Mouse (Mus musculus) cortical plate, adult 2 months (tissue): ENCODE measurements around the gene H2-M3. TPM values are rescaled to one million over a fixed set of nuclear protein-coding genes. Genes with fewer than 3 reads are reported as not detected.
"Not testable (repeated sequence)": the region's sequence is repeated elsewhere in the genome, so short reads cannot be mapped to it uniquely, and the experiment has no call there.

Source experiments
- H3K27ac ChIP-seq: fragments of 200-500 bp; 2 replicates; pipeline ENCODE4 v1.5.1; 2012; ENCODE audit warnings: low read length, control low read depth, inconsistent platforms; ENCODE audit not compliant: insufficient read depth
- H3K4me1 ChIP-seq: fragments of 200-500 bp; 2 replicates; pipeline ENCODE4 v1.6.1; 2011; ENCODE audit warnings: low read length; ENCODE audit not compliant: control insufficient read depth, insufficient read depth
- H3K4me3 ChIP-seq: fragments of 200-500 bp; 2 replicates; pipeline ENCODE4 v1.5.1; 2011; ENCODE audit warnings: mild to moderate bottlenecking, low read length, control low read depth; ENCODE audit not compliant: insufficient read depth
- CTCF ChIP-seq: fragments of 200-500 bp; IDR thresholded peaks from 2 replicates; pipeline ENCODE4 v1.5.1; 2011; ENCODE audit warnings: mild to moderate bottlenecking, control low read depth, low read length; ENCODE audit not compliant: insufficient read depth; ENCODE audit errors: extremely low read depth
- POLR2A ChIP-seq: fragments of 200-500 bp; IDR thresholded peaks from 2 replicates; pipeline ENCODE4 v1.6.1; 2011; ENCODE audit warnings: mild to moderate bottlenecking, low read length, control low read depth; ENCODE audit not compliant: insufficient read depth; ENCODE audit errors: extremely low read depth
- polyA plus RNA-seq: library from polyadenylated mRNA; depleted of rRNA; stranded (reverse); fragments of >200 nt; gene quantifications from 2 replicates; pipeline ENCODE4 v1.2.3, GENCODE M21; 2012; rRNA removed

H2-M3 gene
- 2.6 and 3.3 TPM in 2 replicates for polyA plus RNA-seq

- H3K4me1 ChIP-seq, result no peaks in the 10 kb centered on the region
- H3K4me3 ChIP-seq, result peak within 1 kb of the TSS; percentile 70
- TF ChIP-seq CTCF (no peak), POLR2A (no peak)
- H3K27ac ChIP-seq, result no peak within 1 kb of the TSS
Observed at GRCm38 (mm10) chr17:37270058-37270701, at the start of gene H2-M3. Gene H2-M3 (plus strand): TSS chr17:37270220.

- Histone ChIP-seq H3K27ac (no peak overlapping the region), H3K4me3 (no peak overlapping the region), H3K4me1 (no peaks in the 10 kb centered on the region)
- TF ChIP-seq POLR2A (no peak), CTCF (no peak)
Observed at GRCm38 (mm10) chr17:37221879-37222278, 48.1 kb upstream of the H2-M3 start.

GRCm38 (mm10) chr17:37237230-37237629 is 32.8 kb upstream of the H2-M3 start, which contains the start of gene Olfr97:
Gene Olfr97 (minus strand): TSS chr17:37237330.
- not testable (repeated sequence) for H3K4me1 ChIP-seq, H3K27ac ChIP-seq, H3K4me3 ChIP-seq

- Histone ChIP-seq H3K4me1 (no peaks in the 10 kb centered on the region), H3K27ac (no peak overlapping the region), H3K4me3 (no peak overlapping the region)
- TF ChIP-seq CTCF (no peak), POLR2A (no peak)
Observed at GRCm38 (mm10) chr17:37242198-37242597, 27.8 kb upstream of the H2-M3 start.

GRCm38 (mm10) chr17:37246715-37247114 is 23.3 kb upstream of the H2-M3 start:
- no peak overlapping the region for H3K27ac ChIP-seq
- H3K4me1 ChIP-seq, result no peaks in the 10 kb centered on the region
- no peak overlapping the region for H3K4me3 ChIP-seq
- TF ChIP-seq CTCF (no peak), POLR2A (no peak)

- TF ChIP-seq CTCF, result no peak
- no peak for TF ChIP-seq POLR2A
- H3K4me3 ChIP-seq, result no peak overlapping the region
- no peak overlapping the region for H3K27ac ChIP-seq
Observed at GRCm38 (mm10) chr17:37249460-37249859, 20.6 kb upstream of the H2-M3 start.

GRCm38 (mm10) chr17:37250544-37250943 is 19.5 kb upstream of the H2-M3 start:
- no peaks in the 10 kb centered on the region for H3K4me1 ChIP-seq
- no peak overlapping the region for H3K27ac ChIP-seq
- TF ChIP-seq POLR2A, result no peak
- TF ChIP-seq CTCF, result peak; percentile 43
- H3K4me3 ChIP-seq, result no peak overlapping the region

More at GRCm38 (mm10) chr17:37249460-37249859, 20.6 kb upstream of the H2-M3 start:
- no peaks in the 10 kb centered on the region for H3K4me1 ChIP-seq

- Histone ChIP-seq H3K27ac (no peak within 1 kb of the TSS), H3K4me3 (no peak within 1 kb of the TSS), H3K4me1 (no peaks in the 10 kb centered on the region)
- no peak for TF ChIP-seq POLR2A
- no peak for TF ChIP-seq CTCF
Observed at GRCm38 (mm10) chr17:37263626-37264025, 6.4 kb upstream of the H2-M3 start, which contains the start of gene Olfr98. Gene Olfr98 (minus strand): TSS chr17:37263749.

GRCm38 (mm10) chr17:37270702-37271092 is 677 bp downstream of the H2-M3 start:
- no peak overlapping the region for H3K27ac ChIP-seq
- TF ChIP-seq CTCF (no peak), POLR2A (no peak)
- H3K4me1 ChIP-seq, result no peaks in the 10 kb centered on the region

GRCm38 (mm10) chr17:37275626-37276248 is 5.7 kb downstream of the H2-M3 start:
- no peak overlapping the region for H3K4me3 ChIP-seq
- no peak overlapping the region for H3K27ac ChIP-seq
- TF ChIP-seq POLR2A (no peak), CTCF (no peak)
- no peaks in the 10 kb centered on the region for H3K4me1 ChIP-seq

More at GRCm38 (mm10) chr17:37270702-37271092, 677 bp downstream of the H2-M3 start:
- peak overlapping the region; percentile 70 for H3K4me3 ChIP-seq

GRCm38 (mm10) chr17:37276573-37276972 is 6.6 kb downstream of the H2-M3 start:
- Histone ChIP-seq H3K27ac (no peak overlapping the region), H3K4me3 (no peak overlapping the region), H3K4me1 (no peaks in the 10 kb centered on the region)
- TF ChIP-seq CTCF (no peak), POLR2A (no peak)
